Mouse (Mus musculus) MN1 (cell line): ENCODE results near the gene Pcgf2.
"Not testable (repeated sequence)": the region's sequence is repeated elsewhere in the genome, so short reads cannot be mapped to it uniquely, and the experiment has no call there.

Experiments used
- DNase-seq: peaks from one replicate; pipeline ENCODE4 v3.0.0-alpha.2; 2016; ENCODE audit warnings: low spot score

The Pcgf2 gene

GRCm38 (mm10) chr11:97650341-97650740 lies 50.0 kb downstream of the Pcgf2 start:
- DNase-seq = no peak

GRCm38 (mm10) chr11:97648541-97648940 lies 51.8 kb downstream of the Pcgf2 start:
- DNase-seq = not testable (repeated sequence)

- DNase-seq = peak; percentile 62
These were observed 55.5 kb downstream of the Pcgf2 start for GRCm38 (mm10) chr11:97644834-97645233.

GRCm38 (mm10) chr11:97643380-97644055 lies 56.8 kb downstream of the Pcgf2 start:
- no peak for DNase-seq

- no peak for DNase-seq
These were observed 57.6 kb downstream of the Pcgf2 start for GRCm38 (mm10) chr11:97642746-97643145.

- DNase-seq = no peak
These were observed 58.6 kb downstream of the Pcgf2 start for GRCm38 (mm10) chr11:97641668-97642067.
